Mouse (Mus musculus) inflammation-experienced regulatory T-cells, adult 6 months (primary cell): ENCODE measurements around the gene Ly6g6c. TPM values are rescaled to one million over a fixed set of nuclear protein-coding genes. Genes with fewer than 3 reads are reported as not detected.

ENCODE experiments used
- ATAC-seq: one replicate; pipeline ENCODE4 v1.8.0; 2017
- polyA plus RNA-seq, 3 experiments: library from polyadenylated mRNA; unstranded; fragments of 100-300 nt; shearing (Covaris generic); gene quantifications; one replicate each; pipeline ENCODE4 v1.2.1; 2017

Ly6g6c gene
- polyA plus RNA-seq, 3 experiments from 2014 or later, result not detected

GRCm38 (mm10) chr17:35058316-35058715 is 6.9 kb upstream of the Ly6g6c start:
- no peak for ATAC-seq

- ATAC-seq, result peak; percentile 87
Observed at GRCm38 (mm10) chr17:35058911-35059892, 6.0 kb upstream of the Ly6g6c start, which contains the start of gene Ddah2. TSS of gene Ddah2 (plus strand) at chr17:35059035.

GRCm38 (mm10) chr17:35060071-35060470 is 5.1 kb upstream of the Ly6g6c start:
- no peak for ATAC-seq

GRCm38 (mm10) chr17:35060737-35061297 is 4.4 kb upstream of the Ly6g6c start:
- ATAC-seq, result no peak

- no peak for ATAC-seq
Observed at GRCm38 (mm10) chr17:35061299-35061698, 3.9 kb upstream of the Ly6g6c start.

- ATAC-seq, result no peak
Observed at GRCm38 (mm10) chr17:35063466-35063865, 1.7 kb upstream of the Ly6g6c start.

GRCm38 (mm10) chr17:35064378-35064877 is 760 bp upstream of the Ly6g6c start:
- ATAC-seq, result no peak

- ATAC-seq, result no peak
Observed at GRCm38 (mm10) chr17:35066084-35066483, 896 bp downstream of the Ly6g6c start, which contains the start of gene Mpig6b. TSS of gene Mpig6b (minus strand) at chr17:35066184.

- no peak for ATAC-seq
Observed at GRCm38 (mm10) chr17:35068213-35068914, 3.2 kb downstream of the Ly6g6c start.

GRCm38 (mm10) chr17:35070556-35071229 is 5.5 kb downstream of the Ly6g6c start:
- ATAC-seq, result no peak

- ATAC-seq, result no peak
Observed at GRCm38 (mm10) chr17:35071454-35071853, 6.3 kb downstream of the Ly6g6c start.

- ATAC-seq, result no peak
Observed at GRCm38 (mm10) chr17:35074097-35074496, 8.9 kb downstream of the Ly6g6c start.

- no peak for ATAC-seq
Observed at GRCm38 (mm10) chr17:35076507-35077176, 11.5 kb downstream of the Ly6g6c start, which contains the start of gene Ly6g6e. TSS of gene Ly6g6e (plus strand) at chr17:35076902.

GRCm38 (mm10) chr17:35077285-35077684 is 12.1 kb downstream of the Ly6g6c start:
- no peak for ATAC-seq

- no peak for ATAC-seq
Observed at GRCm38 (mm10) chr17:35077786-35078233, 12.6 kb downstream of the Ly6g6c start, which contains the start of gene Ly6g6d. TSS of gene Ly6g6d (minus strand) at chr17:35078065.

GRCm38 (mm10) chr17:35079778-35080177 is 14.6 kb downstream of the Ly6g6c start:
- ATAC-seq, result no peak

GRCm38 (mm10) chr17:35080248-35080647 is 15.1 kb downstream of the Ly6g6c start:
- no peak for ATAC-seq

GRCm38 (mm10) chr17:35080710-35081109 is 15.5 kb downstream of the Ly6g6c start:
- ATAC-seq, result no peak

GRCm38 (mm10) chr17:35082841-35083576 is 17.8 kb downstream of the Ly6g6c start:
- no peak for ATAC-seq

GRCm38 (mm10) chr17:35083929-35084497 is 18.8 kb downstream of the Ly6g6c start:
- ATAC-seq, result no peak
